Mouse (Mus musculus) neural tube, embryonic 10.5 days (tissue): ENCODE data around the gene Lad1.

ENCODE experiments used
- DNase-seq: peaks from one replicate; pipeline ENCODE4 v3.0.0-alpha.2; 2017; ENCODE audit warnings: low spot score; ENCODE audit errors: extremely low spot score

Lad1 gene

GRCm38 (mm10) chr1:135877248-135877647, 58.9 kb downstream of the Lad1 start:
- no peak for DNase-seq

GRCm38 (mm10) chr1:135882385-135883109, 64.1 kb downstream of the Lad1 start:
- peak; percentile 70 for DNase-seq
